Mouse (Mus musculus) mesoderm, embryonic 11.5 days (tissue): ENCODE measurements at regions not wholly inside any gene's neighbourhood (a gene's known extent, or its start where the extent isn't known, plus 50 kb on each side); places are given as distances from the start of the nearest gene placed in this dataset.

Source experiments
- DNase-seq: peaks from one replicate; pipeline ENCODE4 v3.0.0-alpha.2; 2012; ENCODE audit warnings: low read depth, low spot score

DNA sequence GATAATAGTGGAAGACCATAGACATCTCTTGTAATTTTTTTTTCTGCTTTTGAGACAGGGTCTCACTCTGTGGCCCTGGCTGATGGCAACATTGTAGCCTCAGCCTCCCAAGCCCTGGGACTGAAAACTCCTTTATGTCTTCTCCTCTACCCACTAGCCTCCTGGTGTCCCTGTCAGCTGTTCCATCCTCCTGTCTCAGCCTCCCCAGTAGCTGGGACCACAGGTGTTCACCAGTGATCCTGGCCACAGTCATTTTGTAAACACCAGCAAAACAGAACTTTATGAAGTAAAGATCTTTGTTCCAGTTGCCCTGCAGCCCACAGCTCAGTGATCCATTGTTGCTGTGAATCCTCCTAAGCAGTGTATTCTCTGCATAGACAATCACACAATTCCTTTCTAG, 129.9 kb upstream of the Eya4 start:
- no peak for DNase-seq

DNA sequence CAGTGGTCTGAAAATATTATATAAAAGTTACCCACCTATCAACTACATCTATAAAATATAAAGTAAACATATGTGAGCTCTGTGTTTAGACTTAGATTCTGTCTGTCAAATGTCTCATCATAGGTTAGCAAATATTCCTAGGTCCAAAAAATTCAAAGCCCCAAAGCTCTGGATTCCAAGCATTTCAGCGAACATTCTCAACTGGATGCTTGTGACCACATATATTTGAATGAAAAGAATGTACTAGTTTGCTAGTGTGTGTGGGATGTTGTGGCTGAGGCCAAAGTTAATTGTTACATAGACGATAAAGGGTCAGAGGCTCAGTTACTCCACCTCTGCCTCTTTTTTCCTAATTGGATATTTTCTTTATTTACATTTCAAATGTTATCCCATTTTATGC, 128.3 kb upstream of the Eya4 start:
- DNase-seq = no peak

DNA sequence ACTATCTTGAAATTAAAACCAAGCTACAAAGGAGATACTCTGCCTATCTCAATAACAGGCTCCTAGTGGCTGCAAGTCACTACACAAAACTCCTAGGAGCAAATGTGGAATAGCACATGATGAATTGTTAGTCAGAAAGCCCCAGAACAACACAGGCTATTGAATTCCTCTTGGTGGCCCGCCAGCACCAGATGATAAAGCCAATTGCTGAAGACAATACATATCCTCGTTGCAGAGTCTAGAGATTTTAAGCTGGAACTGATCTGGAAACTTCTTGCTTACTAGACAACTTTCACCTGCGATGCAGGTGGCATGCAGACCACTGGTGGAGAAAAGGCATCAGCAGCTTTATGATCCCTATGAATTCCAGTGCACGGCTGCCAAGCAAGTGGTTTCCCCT, 126.5 kb upstream of the Eya4 start:
- DNase-seq = no peak

- DNase-seq = no peak
These were observed 100.4 kb upstream of the Eya4 start for GRCm38 (mm10) chr10:23450997-23451396.

DNA sequence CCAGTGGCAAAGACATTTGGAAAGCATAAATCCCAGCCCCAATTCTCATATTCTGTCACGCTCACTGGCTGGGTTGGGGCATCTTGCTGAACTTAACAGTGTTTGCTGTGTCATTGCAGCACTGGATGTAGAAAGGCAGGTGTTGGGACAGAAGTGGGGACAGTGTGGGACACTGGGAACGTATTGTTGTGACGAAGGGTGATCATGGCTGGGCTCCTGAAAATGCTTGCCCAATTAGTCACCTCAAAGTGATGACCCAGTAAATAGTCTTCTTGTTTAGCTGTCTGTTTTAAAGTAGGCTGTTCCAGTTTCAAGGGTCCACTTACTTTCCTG, 100.0 kb upstream of the Eya4 start:
- DNase-seq = no peak

DNA sequence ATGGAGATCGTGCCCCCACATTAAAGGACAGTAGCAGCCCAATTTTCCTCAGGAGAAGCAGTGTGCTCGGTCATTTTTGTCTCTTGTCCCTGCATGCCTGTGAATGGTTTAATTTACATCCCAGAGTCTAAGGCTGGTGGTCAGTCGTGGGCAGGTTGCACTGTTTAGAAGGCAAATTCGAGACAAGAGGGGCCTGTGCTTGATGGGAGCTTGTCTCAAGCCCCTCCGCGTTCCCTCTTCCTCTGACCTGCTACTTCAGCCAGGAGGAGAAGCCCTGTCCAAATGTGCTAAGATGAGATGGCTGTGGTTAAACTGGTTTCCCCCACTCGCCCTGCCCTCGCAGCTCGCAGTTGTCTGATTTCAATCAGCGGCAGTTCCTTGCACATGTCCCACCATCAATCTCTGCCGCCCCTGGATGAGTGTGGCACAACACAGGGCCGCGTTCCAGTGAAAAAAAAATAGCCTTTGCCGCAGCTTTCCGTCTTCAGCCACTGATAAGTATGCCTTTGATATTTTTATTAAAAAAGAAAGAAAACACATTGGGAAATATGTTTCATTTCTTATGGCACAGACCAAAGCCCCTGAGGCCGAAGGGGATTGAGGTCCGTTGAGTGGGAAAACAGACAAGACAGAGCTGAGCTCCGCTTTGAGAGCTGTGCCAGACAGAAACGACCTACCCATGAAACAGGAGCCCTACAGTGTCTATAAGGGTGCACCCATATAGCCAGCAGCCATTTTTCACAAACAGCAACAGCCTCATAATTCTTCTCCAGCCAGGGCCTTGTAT, 99.5 kb upstream of the Eya4 start:
- DNase-seq = peak; percentile 53

DNA sequence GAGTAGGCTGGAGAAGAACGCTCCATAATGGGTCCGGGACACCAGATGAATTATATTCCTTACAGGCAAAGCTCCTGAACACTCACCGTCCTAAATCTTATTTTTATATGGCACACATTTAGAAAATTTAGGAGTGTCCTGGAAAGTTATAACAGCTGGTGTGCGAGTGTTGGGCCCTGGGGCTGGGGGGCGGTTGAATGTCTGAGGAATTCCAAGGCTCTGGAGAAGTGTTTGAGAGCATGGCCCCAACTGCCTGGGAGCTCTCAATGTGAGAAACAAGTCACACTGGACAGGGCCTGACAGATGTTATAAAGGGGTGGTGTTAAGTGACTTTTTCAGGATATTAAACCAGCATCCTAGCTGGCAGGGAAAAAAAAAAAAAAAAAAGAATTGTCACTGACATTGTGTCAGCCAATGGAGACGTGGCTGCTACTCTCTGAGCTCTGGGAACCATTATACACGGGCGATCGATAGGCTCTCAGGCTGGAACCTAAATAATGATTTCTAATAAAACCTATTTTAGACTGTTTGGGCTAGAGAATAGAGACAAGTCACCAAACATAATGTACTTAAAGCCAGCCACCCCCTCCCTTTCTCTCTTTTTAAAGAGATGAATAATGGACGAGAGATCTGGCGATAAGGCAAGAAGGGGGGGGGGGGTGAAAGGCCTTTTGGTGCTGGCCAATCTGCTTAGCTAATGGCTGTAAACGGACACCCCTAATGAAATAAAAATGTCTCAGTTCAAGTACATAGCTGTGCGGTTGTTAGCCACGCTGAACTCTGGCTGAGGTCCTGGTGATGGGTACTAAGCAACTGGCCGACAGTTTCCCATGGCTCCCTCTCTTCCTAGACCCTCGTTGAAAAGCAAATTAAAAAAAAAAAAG, 98.6 kb upstream of the Eya4 start:
- DNase-seq = peak; percentile 33

DNA sequence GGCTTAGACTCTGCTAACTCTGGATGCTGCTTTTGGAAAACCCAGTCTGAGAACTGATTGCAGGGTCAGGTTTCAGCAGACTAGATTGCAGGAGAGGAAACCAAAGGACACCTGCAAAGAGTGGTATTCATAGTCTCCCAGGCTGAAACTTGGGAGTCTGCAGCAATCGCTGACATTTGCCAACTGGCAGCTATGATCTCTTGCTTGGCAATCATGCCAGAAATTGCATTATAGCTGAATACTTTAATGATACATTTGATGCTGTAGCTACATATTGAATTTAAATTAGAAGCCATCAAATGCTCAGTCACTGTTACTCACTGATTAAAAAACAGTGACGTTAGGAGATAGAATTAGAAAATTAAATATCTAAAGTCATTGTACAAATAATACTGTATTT, 79.8 kb upstream of the Eya4 start:
- DNase-seq = no peak

DNA sequence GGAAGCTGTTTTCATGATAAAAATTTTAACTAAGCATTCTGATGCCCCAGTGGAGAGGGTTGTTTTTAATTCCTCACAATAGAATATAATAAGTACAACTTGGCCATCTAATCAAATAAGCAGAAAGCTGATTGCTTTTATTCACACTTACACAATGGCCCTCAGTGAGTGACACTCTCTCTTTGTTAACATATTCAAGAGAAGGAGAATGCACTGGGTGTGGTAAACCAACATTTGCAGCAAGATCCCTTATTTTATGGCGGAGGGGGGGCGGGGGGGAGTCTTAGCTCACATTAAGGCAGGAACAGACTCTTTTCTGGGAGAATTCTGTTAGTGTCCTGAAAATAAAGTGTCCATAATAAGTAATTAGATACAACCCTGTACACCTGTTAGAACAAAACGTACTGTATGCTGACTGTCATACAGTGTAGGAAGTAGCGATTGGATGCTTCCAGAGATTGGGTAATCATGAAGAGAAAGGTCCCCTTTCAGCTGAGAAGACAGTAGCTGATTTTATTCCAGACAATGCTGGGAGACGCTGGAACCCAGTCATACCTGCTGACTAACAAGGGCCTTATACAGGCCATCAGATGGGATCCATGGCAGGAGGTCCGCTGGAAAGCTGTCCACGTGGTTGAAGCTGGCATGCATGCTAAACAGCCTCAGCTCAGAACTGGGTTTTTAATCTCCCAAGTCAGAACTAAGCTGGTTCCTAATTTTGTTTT, 63.4 kb upstream of the Eya4 start:
- no peak for DNase-seq

- DNase-seq = no peak
These were observed 52.9 kb upstream of the Eya4 start for GRCm38 (mm10) chr10:23403351-23403938.
